Mouse (Mus musculus) testis, adult 2 months (tissue): ENCODE data around the gene Chrm3.

Experiments
- CTCF ChIP-seq: fragments of 200-500 bp; IDR thresholded peaks from 2 replicates; pipeline ENCODE4 v1.5.1; 2012; ENCODE audit warnings: low read depth, mild to moderate bottlenecking, inconsistent platforms, low read length, moderate library complexity; ENCODE audit not compliant: control insufficient read depth, insufficient read depth, insufficient replicate concordance
- POLR2A ChIP-seq: fragments of 200-500 bp; IDR thresholded peaks from 2 replicates; pipeline ENCODE4 v1.6.1; 2012; ENCODE audit warnings: low read depth, mild to moderate bottlenecking, inconsistent platforms, low read length, moderate library complexity; ENCODE audit not compliant: control insufficient read depth

- TF ChIP-seq POLR2A (no peak), CTCF (no peak)
Measured at GRCm38 (mm10) chr13:9881930-9882329, 478.7 kb downstream of the Chrm3 start.
